Mouse (Mus musculus) left cerebral cortex, postnatal 14 days (tissue): ENCODE data around the gene Lrpprc. TPM values are rescaled to one million over a fixed set of nuclear protein-coding genes. Genes with fewer than 3 reads are reported as not detected.

ENCODE experiments used
- DNase-seq, 2 experiments: peaks; one replicate each; pipeline ENCODE4 v3.0.0; 2021 to 2022; ENCODE audit warnings: low spot score in 2 of 2, mixed read lengths in 1 of 2
- intact Hi-C: fragments of 180-260 bp; cut with DNase I; formaldehyde crosslinking; loops from one replicate; pipeline ENCODE4 v1.15.1; 2025
- total RNA-seq, 2 experiments: library from RNA; stranded (reverse); gene quantifications; 2 replicates each; pipeline ENCODE4 v1.2.3; 2021

Gene Lrpprc
- total RNA-seq, 2 experiments from 2014 or later = 63.5 to 66.2 TPM

- intact Hi-C loops = no loop called here
- DNase-seq = no peak
Measured at GRCm38 (mm10) chr17:84776362-84777000, 14.1 kb downstream of the Lrpprc start.

- no peak for DNase-seq
- intact Hi-C loops = no loop called here
Measured at GRCm38 (mm10) chr17:84775291-84775690, 15.3 kb downstream of the Lrpprc start.

- intact Hi-C loops = no loop called here
- no peak for DNase-seq
Measured at GRCm38 (mm10) chr17:84771882-84772281, 18.7 kb downstream of the Lrpprc start.

GRCm38 (mm10) chr17:84758971-84759370, 31.6 kb downstream of the Lrpprc start:
- intact Hi-C loops = no loop called here
- DNase-seq = no peak

GRCm38 (mm10) chr17:84758374-84758773, 32.2 kb downstream of the Lrpprc start:
- intact Hi-C loops = no loop called here
- DNase-seq = no peak

- peak in 1 of 2 experiments; percentile 24 for DNase-seq
- intact Hi-C loops = no loop called here
Measured at GRCm38 (mm10) chr17:84756090-84756489, 34.5 kb downstream of the Lrpprc start.

- DNase-seq = no peak
- intact Hi-C loops = no loop called here
Measured at GRCm38 (mm10) chr17:84753489-84753888, 37.1 kb downstream of the Lrpprc start.

GRCm38 (mm10) chr17:84752286-84752685, 38.3 kb downstream of the Lrpprc start:
- intact Hi-C loops = no loop called here
- DNase-seq = no peak

GRCm38 (mm10) chr17:84751630-84752191, 38.9 kb downstream of the Lrpprc start:
- DNase-seq = no peak
- intact Hi-C loops = no loop called here

- no peak for DNase-seq
- intact Hi-C loops = no loop called here
Measured at GRCm38 (mm10) chr17:84750130-84750529, 40.5 kb downstream of the Lrpprc start.

GRCm38 (mm10) chr17:84749297-84749696, 41.3 kb downstream of the Lrpprc start:
- DNase-seq = peak in 1 of 2 experiments; percentile 25
- intact Hi-C loops = no loop called here

- DNase-seq = no peak
- intact Hi-C loops = no loop called here
Measured at GRCm38 (mm10) chr17:84748152-84748682, 42.4 kb downstream of the Lrpprc start.

- DNase-seq = peak; percentile 36 to 47
- intact Hi-C loops = no loop called here
Measured at GRCm38 (mm10) chr17:84747212-84747611, 43.4 kb downstream of the Lrpprc start.

GRCm38 (mm10) chr17:84745001-84745400, 45.6 kb downstream of the Lrpprc start:
- no peak for DNase-seq
- intact Hi-C loops = no loop called here

- no peak for DNase-seq
- intact Hi-C loops = no loop called here
Measured at GRCm38 (mm10) chr17:84744256-84744655, 46.3 kb downstream of the Lrpprc start.

GRCm38 (mm10) chr17:84738073-84738797, 52.4 kb downstream of the Lrpprc start:
- DNase-seq = no peak
- intact Hi-C loops = no loop called here

- intact Hi-C loops = no loop called here
- DNase-seq = no peak
Measured at GRCm38 (mm10) chr17:84736719-84737118, 53.9 kb downstream of the Lrpprc start.

GRCm38 (mm10) chr17:84732612-84733011, 58.0 kb downstream of the Lrpprc start:
- no peak for DNase-seq

GRCm38 (mm10) chr17:84731361-84731760, 59.2 kb downstream of the Lrpprc start:
- DNase-seq = no peak
- intact Hi-C loops = no loop called here

More at GRCm38 (mm10) chr17:84732612-84733011, 58.0 kb downstream of the Lrpprc start:
- intact Hi-C loops = no loop called here

GRCm38 (mm10) chr17:84729140-84729539, 61.4 kb downstream of the Lrpprc start:
- DNase-seq = no peak
- intact Hi-C loops = no loop called here
